Mouse (Mus musculus) erythroblast, adult 5-6 weeks (primary cell): ENCODE data around the gene Actrt2. TPM values are rescaled to one million over a fixed set of nuclear protein-coding genes. Genes with fewer than 3 reads are reported as not detected.

Experiments
- ATAC-seq: replicated peaks from 2 replicates; pipeline ENCODE4 v1.8.0; 2016; ENCODE audit warnings: moderate number of reproducible peaks, mild to moderate bottlenecking, moderate TSS enrichment, inconsistent platforms; ENCODE audit not compliant: poor library complexity, low FRiP score, severe bottlenecking
- total RNA-seq, 2 experiments: library from RNA; stranded (forward) in 1 of 2; stranded (reverse) in 1 of 2; fragments of 150-400 nt in 1 of 2; fragments of 200-764, 138-1000 nt in 1 of 2; gene quantifications; 2 replicates each; pipeline versions ENCODE4 v1.2.3 to v1.2.4; 2015 to 2017; ENCODE audit warnings: low replicate concordance in 2 of 2

Actrt2 gene
- total RNA-seq, 2 experiments from 2014 or later, result not detected

DNA sequence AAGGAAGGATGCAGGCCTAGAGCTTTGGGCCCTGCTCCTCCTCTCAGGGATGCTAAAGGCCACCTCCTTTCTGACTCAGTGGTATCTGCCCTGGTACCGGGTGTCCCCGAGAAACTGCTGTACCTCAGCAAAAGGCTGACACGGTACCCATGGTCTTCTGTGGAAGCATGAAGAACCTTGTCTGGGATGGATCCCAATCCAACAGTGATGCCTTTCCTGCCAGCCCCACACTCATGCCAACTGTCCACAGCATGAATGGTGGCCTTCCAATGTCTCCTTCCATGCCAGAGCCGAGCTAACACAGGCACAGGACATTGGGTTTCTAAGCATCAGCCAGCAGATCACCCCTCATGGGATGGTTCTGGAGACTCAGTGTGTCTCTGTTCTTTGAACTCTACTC lies 45.1 kb downstream of the Actrt2 start:
- no peak for ATAC-seq

Other genes with a start within 250 kb of the Actrt2 start
- 2.1 TPM in 1 of 2 replicates, not detected in the other for gene Prdm16, start 31.0 kb downstream of the Actrt2 start, total RNA-seq (2015; ENCODE audit: low replicate concordance)
- gene Prdm16, start 31.0 kb downstream of the Actrt2 start, total RNA-seq (2017; ENCODE audit: low replicate concordance), result 1.7 and 3.0 TPM in 2 replicates
- gene Ttc34, start 169.6 kb upstream of the Actrt2 start, total RNA-seq (2015; ENCODE audit: low replicate concordance), result not detected in 2 replicates
- gene Ttc34, start 169.6 kb upstream of the Actrt2 start, total RNA-seq (2017; ENCODE audit: low replicate concordance), result not detected in 2 replicates
- gene Mmel1, start 201.7 kb upstream of the Actrt2 start, total RNA-seq (2015; ENCODE audit: low replicate concordance), result 1.0 and 4.0 TPM in 2 replicates
- 7.1 and 9.9 TPM in 2 replicates for gene Mmel1, start 201.7 kb upstream of the Actrt2 start, total RNA-seq (2017; ENCODE audit: low replicate concordance)
- gene Fam213b, start 231.3 kb upstream of the Actrt2 start, total RNA-seq (2015; ENCODE audit: low replicate concordance), result 3.6 and 8.8 TPM in 2 replicates
- gene Fam213b, start 231.3 kb upstream of the Actrt2 start, total RNA-seq (2017; ENCODE audit: low replicate concordance), result 2.3 and 2.5 TPM in 2 replicates